1 mouse cellular context compared by ENCODE assay signal in the genomic region with DNA sequence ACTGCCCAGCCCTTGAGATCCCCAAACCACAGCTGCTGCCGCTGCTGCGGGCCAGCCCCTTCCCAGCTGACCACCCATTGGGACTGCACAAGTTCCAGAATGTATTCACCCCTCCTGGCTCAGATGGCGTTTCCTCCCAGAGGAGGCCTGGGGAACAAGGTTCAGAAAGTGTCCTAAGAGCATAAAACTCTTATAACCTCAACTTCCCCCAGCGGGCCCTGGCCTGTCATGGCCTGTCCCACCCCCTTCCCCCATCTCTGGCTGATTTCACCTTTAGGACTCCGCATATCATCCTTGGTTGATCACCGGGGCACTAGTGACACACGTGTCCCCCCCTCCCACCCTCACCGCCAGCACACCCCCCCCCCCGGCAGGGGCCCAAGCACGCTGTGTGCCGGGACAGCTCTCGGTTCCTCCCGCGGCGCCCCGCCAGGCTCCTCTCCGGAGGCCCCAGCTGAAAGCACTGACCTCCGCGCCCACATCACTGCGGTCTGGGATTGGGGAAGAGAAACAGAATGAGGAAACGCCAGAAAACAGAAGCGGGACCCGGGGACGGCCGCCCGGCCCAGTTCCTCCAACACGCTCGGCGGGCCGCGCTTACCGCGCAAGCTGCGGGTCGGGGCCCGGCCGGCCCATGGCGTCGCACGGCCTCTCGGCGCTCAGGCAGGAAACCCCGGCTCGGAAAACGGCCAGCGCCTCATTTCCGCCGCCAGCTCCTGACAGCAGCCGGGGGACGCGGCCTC.
TF ChIP-seq lines count a peak whose summit lies in the region.

No protein-coding gene starts in this region.

TF ChIP-seq in CH12.LX, 34 proteins besides CTCF, POLR2A, EP300 and RAD21 (continued from another document):
- TF ChIP-seq MXI1 (IDR thresholded peaks at IDR 0.05; ENCODE audit: low read depth, low read length) = 0 out of 2 replicates have a peak, but pooled peaks have one; percentile 29
- no peak; the same call in 1 of the 2 replicates for TF ChIP-seq HCFC1 (IDR thresholded peaks at IDR 0.05; ENCODE audit: low read depth, low read length)
- TF ChIP-seq MEF2A (IDR thresholded peaks at IDR 0.05; ENCODE audit: borderline replicate concordance, low read depth, low read length) = peak; percentile 34; the same call in 1 of the 2 replicates
